Mouse (Mus musculus): ENCODE measurements around the gene Rab11fip4. TPM values are rescaled to one million over a fixed set of nuclear protein-coding genes. Genes with fewer than 3 reads are reported as not detected.
A peak's percentile ranks its signal among the peaks of the same experiment; 100 is the strongest.

Gene Rab11fip4
- total RNA-seq, 1 experiment = 13.6 TPM

DNA sequence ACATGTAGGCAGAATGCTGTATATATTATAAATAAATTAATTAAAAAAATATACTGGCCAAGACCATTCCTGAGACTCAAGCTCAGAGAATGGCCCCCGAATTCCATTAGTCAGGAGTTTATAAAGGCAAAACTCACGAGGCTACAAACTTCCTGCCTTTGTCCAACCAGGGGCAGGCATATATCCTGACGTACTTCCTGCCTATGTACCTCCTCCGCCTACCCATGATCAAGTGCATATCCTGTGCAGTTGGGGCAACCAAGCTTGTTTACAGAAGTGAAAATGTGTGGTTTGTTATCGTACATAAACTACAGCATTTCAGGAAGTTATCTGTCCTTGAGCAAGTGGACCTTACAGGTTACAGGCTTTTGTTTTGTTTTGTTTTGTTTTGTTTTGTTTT is 32.0 kb downstream of the Rab11fip4 start:
- no peak overlapping the region for H3K27ac ChIP-seq (ENCODE audit: insufficient read depth, low read depth, low read length, poor library complexity, severe bottlenecking)
- in situ Hi-C loops (cut with MboI; ENCODE audit: low sequenced_read_pairs in 2 of 2, unreplicated experiment in 2 of 2) = loop anchor here in 1 of 2 experiments (5.0 kb wide), 1 partner anchor 64 kb away; no protein-coding TSS in a partner anchor
- TF ChIP-seq MAFK (IDR thresholded peaks at IDR 0.05; ENCODE audit: insufficient read depth, low read depth, low read length) (no peak), CHD2 (IDR thresholded peaks at IDR 0.05; ENCODE audit: low read depth, low read length) (no peak), ZNF384 (IDR thresholded peaks at IDR 0.05; ENCODE audit: low read depth, low read length) (no peak), ZC3H11A (IDR thresholded peaks at IDR 0.05; ENCODE audit: borderline replicate concordance, low read depth, low read length) (no peak), HCFC1 (IDR thresholded peaks at IDR 0.05; ENCODE audit: borderline replicate concordance, insufficient read depth, low read length) (no peak)

GRCm38 (mm10) chr11:79624801-79625302 is 33.8 kb downstream of the Rab11fip4 start:
- H3K9me3 ChIP-seq (ENCODE audit: control insufficient read depth, insufficient read depth, low read depth, low read length) = no peaks in the 10 kb centered on the region
- H3K27ac ChIP-seq (ENCODE audit: insufficient read depth, low read depth, low read length, poor library complexity, severe bottlenecking) = no peak overlapping the region
- no peak overlapping the region for H3K9ac ChIP-seq (ENCODE audit: insufficient read depth, low read depth, low read length, poor library complexity, severe bottlenecking)
- in situ Hi-C loops (cut with MboI; ENCODE audit: low sequenced_read_pairs in 2 of 2, unreplicated experiment in 2 of 2) = loop anchor here in 1 of 2 experiments (5.0 kb wide), 1 partner anchor 62 kb away; no protein-coding TSS in a partner anchor
- no peak overlapping the region for H3K4me3 ChIP-seq (ENCODE audit: insufficient read depth in 1 of 2, low read depth in 1 of 2, low read length in 2 of 2, poor library complexity in 1 of 2, severe bottlenecking in 1 of 2)
- H3K36me3 ChIP-seq (ENCODE audit: control insufficient read depth, insufficient read depth, low read length, poor library complexity, severe bottlenecking) = no peaks in the 10 kb centered on the region; the same call in 1 of the 2 replicates
- peaks cover 0 to 6% of the 10 kb centered on the region in 2 experiments; a peak in 1 of 4 replicates for H3K4me1 ChIP-seq (ENCODE audit: control insufficient read depth in 2 of 2, insufficient read depth in 2 of 2, low read length in 2 of 2, poor library complexity in 1 of 2)
- no peak for DNase-seq (ENCODE audit: low read depth, low spot score)
- no peak for TF ChIP-seq CHD2 (IDR thresholded peaks at IDR 0.05; ENCODE audit: low read depth, low read length)
- peak; percentile 53; the same call in 1 of the 2 replicates for TF ChIP-seq ZC3H11A (IDR thresholded peaks at IDR 0.05; ENCODE audit: borderline replicate concordance, low read depth, low read length)

More for the DNA sequence above, 32.0 kb downstream of the Rab11fip4 start:
- Histone ChIP-seq H3K4me3 (ENCODE audit: insufficient read depth in 1 of 2, low read depth in 1 of 2, low read length in 2 of 2, poor library complexity in 1 of 2, severe bottlenecking in 1 of 2) (no peak overlapping the region), H3K9ac (ENCODE audit: insufficient read depth, low read depth, low read length, poor library complexity, severe bottlenecking) (no peak overlapping the region), H3K9me3 (ENCODE audit: control insufficient read depth, insufficient read depth, low read depth, low read length) (no peaks in the 10 kb centered on the region), H3K36me3 (ENCODE audit: control insufficient read depth, insufficient read depth, low read length, poor library complexity, severe bottlenecking) (no peaks in the 10 kb centered on the region; the same call in 1 of the 2 replicates), H3K4me1 (ENCODE audit: control insufficient read depth in 2 of 2, insufficient read depth in 2 of 2, low read length in 2 of 2, poor library complexity in 1 of 2) (peaks cover 0 to 3% of the 10 kb centered on the region in 2 experiments; a peak in 1 of 4 replicates)
- DNase-seq (ENCODE audit: low read depth, low spot score) = no peak

DNA sequence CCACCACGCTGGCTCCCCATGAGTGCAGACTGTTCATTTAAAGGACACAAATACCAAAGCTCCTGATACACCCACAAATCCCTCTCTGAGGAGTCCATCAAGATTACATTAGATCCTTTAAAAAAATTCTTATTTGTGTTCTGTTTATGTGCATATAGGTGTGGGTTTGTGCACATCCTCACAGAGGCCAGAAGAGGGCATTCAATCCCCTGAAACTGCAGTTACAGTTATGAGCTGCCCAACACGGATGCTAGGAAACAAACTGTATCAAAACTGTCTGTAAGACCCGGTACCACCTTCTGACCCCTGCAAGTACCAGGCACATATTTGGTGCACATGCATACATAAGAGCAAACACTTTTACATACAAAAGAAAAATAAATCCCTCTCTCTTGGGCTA is 37.7 kb downstream of the Rab11fip4 start:
- H3K4me1 ChIP-seq (ENCODE audit: control insufficient read depth in 2 of 2, insufficient read depth in 2 of 2, low read length in 2 of 2, poor library complexity in 1 of 2) = peaks cover 0 to 11% of the 10 kb centered on the region in 2 experiments; a peak in 1 of 4 replicates
- in situ Hi-C loops (cut with MboI; ENCODE audit: low sequenced_read_pairs in 2 of 2, unreplicated experiment in 2 of 2) = no loop called here
- no peak overlapping the region for H3K9ac ChIP-seq (ENCODE audit: insufficient read depth, low read depth, low read length, poor library complexity, severe bottlenecking)
- H3K27ac ChIP-seq (ENCODE audit: insufficient read depth, low read depth, low read length, poor library complexity, severe bottlenecking) = no peak overlapping the region
- TF ChIP-seq ZNF384 (IDR thresholded peaks at IDR 0.05; ENCODE audit: low read depth, low read length) (no peak), ZC3H11A (IDR thresholded peaks at IDR 0.05; ENCODE audit: borderline replicate concordance, low read depth, low read length) (peak; percentile 47)
- no peaks in the 10 kb centered on the region for H3K36me3 ChIP-seq (ENCODE audit: control insufficient read depth, insufficient read depth, low read length, poor library complexity, severe bottlenecking)
- H3K4me3 ChIP-seq (ENCODE audit: insufficient read depth in 1 of 2, low read depth in 1 of 2, low read length in 2 of 2, poor library complexity in 1 of 2, severe bottlenecking in 1 of 2) = no peak overlapping the region
- no peaks in the 10 kb centered on the region for H3K9me3 ChIP-seq (ENCODE audit: control insufficient read depth, insufficient read depth, low read depth, low read length)
- DNase-seq (ENCODE audit: low read depth, low spot score) = no peak

DNA sequence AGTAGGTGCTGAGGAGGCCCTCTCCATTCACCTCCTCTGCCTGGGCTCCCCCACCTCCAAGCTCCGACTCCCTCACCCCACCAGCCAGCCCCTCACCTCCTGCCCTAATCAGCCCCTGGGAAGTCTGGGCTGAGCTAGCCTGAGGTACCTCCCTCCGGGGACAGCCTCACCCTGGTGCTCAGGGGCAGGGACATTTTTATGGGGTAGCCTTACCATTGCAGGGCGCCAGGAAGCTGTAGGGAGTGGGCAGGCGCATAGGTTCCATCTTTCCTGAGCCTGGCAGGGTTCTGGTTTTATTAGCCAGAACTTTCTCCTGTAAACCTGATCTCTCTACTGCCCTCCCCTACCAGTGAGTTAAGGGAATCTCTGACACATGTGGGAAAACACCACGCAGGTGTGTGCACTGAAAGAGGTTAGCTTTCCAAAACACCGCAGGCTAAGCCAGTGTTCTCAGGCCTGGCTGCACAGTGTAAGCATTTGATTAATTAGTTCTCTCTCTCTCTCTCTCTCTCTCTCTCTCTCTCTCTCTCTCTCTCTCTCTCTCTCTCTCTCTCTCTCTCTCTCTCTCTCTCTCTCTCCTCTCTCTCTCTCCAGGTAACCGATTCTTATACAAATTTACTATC is 38.9 kb downstream of the Rab11fip4 start:
- Histone ChIP-seq H3K9me3 (ENCODE audit: control insufficient read depth, insufficient read depth, low read depth, low read length) (no peaks in the 10 kb centered on the region), H3K27ac (ENCODE audit: insufficient read depth, low read depth, low read length, poor library complexity, severe bottlenecking) (no peak overlapping the region), H3K36me3 (ENCODE audit: control insufficient read depth, insufficient read depth, low read length, poor library complexity, severe bottlenecking) (no peaks in the 10 kb centered on the region; the same call in 1 of the 2 replicates), H3K4me1 (ENCODE audit: control insufficient read depth in 2 of 2, insufficient read depth in 2 of 2, low read length in 2 of 2, poor library complexity in 1 of 2) (peaks cover 0 to 18% of the 10 kb centered on the region in 2 experiments; a peak in 2 of 4 replicates), H3K9ac (ENCODE audit: insufficient read depth, low read depth, low read length, poor library complexity, severe bottlenecking) (no peak overlapping the region), H3K4me3 (ENCODE audit: insufficient read depth in 1 of 2, low read depth in 1 of 2, low read length in 2 of 2, poor library complexity in 1 of 2, severe bottlenecking in 1 of 2) (no peak overlapping the region)
- in situ Hi-C loops (cut with MboI; ENCODE audit: low sequenced_read_pairs in 2 of 2, unreplicated experiment in 2 of 2) = no loop called here
- no peak for DNase-seq (ENCODE audit: low read depth, low spot score)
- no peak for TF ChIP-seq HCFC1 (IDR thresholded peaks at IDR 0.05; ENCODE audit: borderline replicate concordance, insufficient read depth, low read length)
- TF ChIP-seq MAFK (IDR thresholded peaks at IDR 0.05; ENCODE audit: insufficient read depth, low read depth, low read length) = no peak
- TF ChIP-seq CHD2 (IDR thresholded peaks at IDR 0.05; ENCODE audit: low read depth, low read length) = no peak
- TF ChIP-seq ZC3H11A (IDR thresholded peaks at IDR 0.05; ENCODE audit: borderline replicate concordance, low read depth, low read length) = no peak
- TF ChIP-seq ZNF384 (IDR thresholded peaks at IDR 0.05; ENCODE audit: low read depth, low read length) = no peak

Data from ES-E14 (cell line).